Mouse (Mus musculus) spleen, postnatal 10 days (tissue): Measurements from ENCODE around the gene Prorsd1.

Experiments used
- DNase-seq, 2 experiments: peaks; one replicate each; pipeline ENCODE4 v3.0.0; 2021 to 2022; ENCODE audit warnings: low spot score in 2 of 2

The Prorsd1 gene

DNA sequence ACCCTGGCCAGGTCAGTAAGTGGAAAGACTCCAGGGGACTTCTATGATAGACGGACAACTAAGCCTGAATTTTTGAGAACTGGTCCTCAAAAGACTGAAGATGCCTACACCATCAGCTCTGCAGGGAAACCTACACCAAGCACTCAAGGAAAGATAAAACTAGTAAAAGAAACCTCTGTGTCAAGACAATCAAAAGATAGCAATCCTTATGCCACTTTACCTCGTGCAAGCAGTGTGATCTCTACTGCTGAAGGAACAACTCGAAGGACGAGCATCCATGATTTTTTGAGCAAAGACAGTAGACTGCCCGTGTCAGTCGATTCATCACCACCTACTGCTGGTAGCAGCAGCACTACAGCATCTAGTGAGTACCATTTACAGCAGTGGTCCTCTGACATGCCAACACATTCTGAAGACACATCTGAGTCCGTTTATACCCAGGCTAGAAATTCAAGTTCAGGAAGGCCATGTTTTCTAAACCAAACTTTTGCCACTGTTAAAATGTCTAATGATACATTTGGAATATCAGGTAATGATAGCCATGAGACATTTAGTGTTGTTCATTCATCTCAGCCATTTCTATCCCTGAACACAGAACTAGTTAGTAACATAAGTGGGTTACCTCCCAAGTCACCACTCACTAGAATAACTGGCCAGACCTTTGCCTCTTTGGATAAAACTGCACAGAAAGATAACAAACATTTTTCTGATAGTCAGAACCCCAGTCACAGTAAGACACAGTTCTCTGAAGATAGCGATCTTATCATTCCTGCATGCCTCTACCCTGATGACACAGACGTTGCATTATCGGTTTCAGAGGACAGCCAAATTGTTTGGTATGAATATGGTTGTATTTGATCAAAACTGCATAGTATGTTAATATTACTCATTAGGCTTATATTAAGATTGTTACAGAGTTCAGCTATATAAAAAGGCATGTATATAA is 10.6 kb downstream of the Prorsd1 start:
- DNase-seq, result no peak

DNA sequence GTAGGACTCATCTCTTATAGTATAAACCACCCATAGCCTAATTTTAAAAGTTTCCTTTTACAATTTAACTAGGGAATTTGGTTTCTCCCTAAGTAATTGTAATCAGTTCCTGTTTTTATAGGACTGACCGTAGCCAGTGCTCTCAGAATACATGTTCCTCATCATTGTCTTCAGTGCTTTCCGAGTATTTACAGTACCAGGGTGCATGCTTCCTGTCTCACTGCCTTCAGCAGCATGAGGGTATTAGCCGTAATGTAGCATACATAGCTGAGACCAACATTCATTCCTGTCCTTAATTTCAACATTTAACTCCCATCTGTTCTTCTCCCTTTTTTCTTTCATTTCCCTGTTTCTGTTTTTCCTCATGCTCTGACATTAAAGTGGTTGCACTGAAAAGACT is 17.9 kb downstream of the Prorsd1 start:
- no peak for DNase-seq

- DNase-seq, result no peak
Measured at GRCm38 (mm10) chr11:29493135-29493534, 21.7 kb downstream of the Prorsd1 start.

DNA sequence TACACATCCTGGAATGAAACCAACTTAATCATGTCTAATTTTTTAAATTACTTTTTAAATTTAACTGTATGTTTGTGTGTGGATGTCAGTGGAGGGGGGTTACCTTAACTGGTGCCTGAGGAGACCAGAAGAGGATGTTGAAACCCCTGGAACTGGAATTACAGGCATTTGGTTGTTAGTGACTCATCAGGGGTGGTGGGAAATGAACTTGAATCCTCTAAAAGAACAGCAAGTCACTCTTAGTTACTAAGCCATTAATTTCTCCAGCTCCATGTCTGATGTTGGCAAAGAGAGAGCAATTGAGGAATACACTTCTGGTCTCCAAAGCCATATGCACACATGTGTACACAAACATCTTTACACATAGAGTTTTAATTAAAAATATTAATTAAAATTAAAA is 40.2 kb downstream of the Prorsd1 start:
- no peak for DNase-seq
